Mouse (Mus musculus) liver, adult (tissue): ENCODE results near the gene Il17re.

ENCODE experiments used
- GATA4 ChIP-seq: IDR thresholded peaks from 2 replicates; pipeline ENCODE4 v1.6.1; 2014; ENCODE audit warnings: mild to moderate bottlenecking, low read length; ENCODE audit not compliant: insufficient replicate concordance

The Il17re gene

DNA sequence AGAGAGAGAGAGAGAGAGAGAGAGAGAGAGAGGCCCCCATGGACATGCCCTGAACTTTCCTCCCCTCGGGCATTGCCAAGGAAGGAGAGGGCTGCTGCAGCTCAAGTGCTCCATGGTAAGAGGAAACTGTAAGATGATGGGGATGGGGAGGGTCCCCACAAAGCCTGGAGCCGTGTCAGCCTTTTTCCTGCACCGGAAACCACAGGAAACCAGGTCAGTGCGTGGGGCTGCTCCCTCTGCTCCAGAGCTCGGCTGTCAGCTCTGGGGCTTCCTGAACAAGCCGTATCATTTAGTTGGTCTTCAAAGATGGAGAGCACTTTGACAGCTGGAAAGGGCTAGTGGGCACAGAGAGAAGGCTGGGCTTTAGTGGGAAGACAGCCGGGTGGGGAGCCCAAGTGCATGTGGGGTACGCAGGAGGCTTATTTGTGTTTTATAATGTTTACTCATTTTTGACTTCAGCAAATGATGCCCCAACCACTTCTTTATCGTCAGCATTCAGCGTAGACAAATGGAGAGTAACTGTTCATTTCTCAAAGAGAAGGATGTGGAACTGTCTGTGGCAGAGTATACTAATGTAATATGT lies at the start of gene Il17re:
Gene Il17re (plus strand): TSS at position 533 of the 583 bp plus-strand sequence.
- no peak for TF ChIP-seq GATA4

DNA sequence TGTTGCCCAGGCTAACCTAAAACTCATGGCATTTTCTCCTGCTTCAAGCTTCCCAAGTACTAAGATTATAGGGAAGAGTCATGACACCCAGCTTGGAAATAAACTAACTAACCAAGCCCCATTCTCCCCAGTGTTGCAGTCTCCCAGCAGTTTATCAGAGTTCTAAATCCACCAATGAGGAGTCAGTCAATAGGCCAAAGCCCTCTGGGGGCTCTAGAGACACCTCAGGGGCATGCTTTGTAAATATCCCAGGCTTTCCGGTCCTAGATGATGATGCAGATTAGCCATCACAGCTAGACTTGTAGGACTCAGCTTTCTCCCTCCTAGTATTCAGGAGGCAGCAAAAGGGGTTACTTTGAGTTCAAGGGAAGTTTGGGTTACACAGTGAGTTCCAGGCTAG lies 48.3 kb upstream of the Il17re start:
- TF ChIP-seq GATA4 = no peak

DNA sequence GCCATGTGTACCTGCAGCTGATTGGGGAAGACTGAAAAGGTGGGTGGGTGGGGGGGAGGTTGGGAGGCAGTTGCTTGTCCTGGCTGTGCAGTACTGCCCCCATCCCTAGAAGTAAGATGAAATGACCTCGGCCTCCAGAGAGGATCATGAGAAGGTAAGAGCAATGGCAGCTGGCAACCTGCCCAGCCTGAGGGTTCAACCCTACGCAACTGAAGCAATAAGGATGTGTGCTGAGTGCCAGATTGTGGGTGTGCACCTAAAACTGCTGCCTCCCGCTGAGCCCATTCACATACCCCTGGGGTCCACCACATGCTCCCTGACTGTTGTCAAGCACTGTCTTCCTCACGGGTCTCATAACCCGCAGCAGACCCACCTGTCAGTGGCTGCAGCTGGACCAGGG lies 41.9 kb upstream of the Il17re start:
- TF ChIP-seq GATA4 = no peak

DNA sequence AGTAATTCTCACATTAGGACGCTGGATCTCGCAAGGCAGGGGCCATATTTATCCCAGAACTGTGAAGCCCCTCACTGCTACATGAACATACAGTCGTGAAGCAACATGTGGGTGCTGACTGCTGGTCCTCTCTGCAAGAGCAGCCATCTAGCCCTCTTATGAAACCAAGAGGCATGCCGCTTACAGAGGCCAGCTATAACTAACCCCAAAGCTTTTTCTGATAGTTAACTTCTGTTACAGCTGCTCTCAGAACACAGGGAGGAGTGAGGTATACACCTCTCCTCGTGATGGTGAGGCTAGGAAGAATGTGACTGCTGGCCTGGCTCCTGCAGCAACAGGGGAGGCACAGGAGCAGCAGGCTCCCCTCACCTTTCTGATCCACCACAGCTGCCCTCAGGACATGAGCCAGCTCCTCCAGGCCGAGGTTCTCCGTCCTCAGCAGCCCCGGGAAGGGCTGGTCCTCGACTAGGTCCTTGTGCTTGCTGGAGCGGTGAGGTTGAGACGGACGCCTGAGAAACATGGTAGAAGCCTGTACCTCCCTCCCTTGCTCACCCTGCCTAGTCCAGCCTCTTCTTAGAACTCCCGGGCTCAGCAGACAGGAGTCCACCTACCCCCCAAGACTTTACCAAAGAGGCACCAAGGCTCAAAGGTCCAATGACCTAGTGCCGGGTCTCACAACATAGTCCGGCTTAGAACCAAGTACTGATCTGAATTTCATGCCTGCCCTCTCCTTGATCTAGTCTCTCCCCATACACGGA lies 39.7 kb upstream of the Il17re start:
- no peak for TF ChIP-seq GATA4

DNA sequence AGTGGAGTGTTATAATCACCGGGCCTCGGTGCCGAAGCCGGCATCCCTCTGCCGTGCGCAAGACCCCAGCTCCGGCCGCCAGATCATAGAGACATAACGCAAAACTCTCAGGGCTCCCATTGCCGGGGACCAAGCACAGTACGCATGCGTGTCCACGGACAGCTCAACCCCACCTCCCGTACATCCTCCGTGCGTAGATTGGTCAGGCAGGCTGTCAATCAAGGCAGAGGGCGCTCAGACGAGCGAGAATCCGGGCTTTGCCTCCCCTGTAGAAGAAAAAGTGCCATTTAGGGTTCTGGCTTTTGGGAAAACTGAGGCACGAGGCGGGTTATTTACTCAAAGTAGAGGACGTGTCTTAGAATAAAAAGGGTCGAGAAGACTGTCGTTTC lies 39.1 kb upstream of the Il17re start, which contains the start of gene Rpusd3:
Gene Rpusd3 (minus strand): TSS at position 142 of the 389 bp plus-strand sequence.
- no peak for TF ChIP-seq GATA4

DNA sequence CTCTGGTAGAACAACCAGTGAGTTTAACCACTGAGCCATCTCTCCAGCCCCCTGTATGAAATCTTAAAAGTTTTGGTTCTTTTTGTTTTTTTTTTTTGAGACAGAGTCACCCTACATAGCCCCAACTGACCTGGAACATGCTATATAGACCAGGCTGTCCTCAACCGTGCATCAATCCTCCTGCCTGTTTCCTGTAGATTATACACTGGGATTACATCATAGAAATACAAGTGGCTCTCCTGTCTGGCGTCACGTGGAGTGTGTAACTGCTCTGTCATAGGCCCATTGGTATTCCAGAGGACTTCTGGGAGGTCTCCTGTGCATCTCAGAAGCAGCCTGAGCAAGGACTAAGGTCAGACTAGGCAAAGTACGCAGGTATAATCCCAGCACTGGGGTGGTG lies 35.3 kb upstream of the Il17re start:
- no peak for TF ChIP-seq GATA4

DNA sequence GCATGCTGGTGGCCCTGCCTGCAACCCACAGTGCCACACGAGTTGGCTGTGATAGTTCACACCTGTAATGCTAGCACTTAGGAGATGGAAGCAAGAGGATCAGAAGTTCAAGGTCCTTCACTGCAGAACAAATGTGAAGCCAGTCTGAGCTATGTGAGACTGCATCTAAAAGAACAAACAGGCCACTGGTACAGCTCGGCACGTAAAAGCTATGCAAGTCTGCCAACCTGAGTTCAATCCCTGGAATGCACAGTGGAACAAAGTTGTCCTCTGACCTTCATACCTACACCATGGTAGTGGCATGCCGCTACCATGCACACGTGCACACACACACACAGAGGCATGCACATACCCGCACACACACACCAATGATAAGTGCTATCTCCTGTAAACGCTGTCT lies 34.1 kb upstream of the Il17re start:
- no peak for TF ChIP-seq GATA4

DNA sequence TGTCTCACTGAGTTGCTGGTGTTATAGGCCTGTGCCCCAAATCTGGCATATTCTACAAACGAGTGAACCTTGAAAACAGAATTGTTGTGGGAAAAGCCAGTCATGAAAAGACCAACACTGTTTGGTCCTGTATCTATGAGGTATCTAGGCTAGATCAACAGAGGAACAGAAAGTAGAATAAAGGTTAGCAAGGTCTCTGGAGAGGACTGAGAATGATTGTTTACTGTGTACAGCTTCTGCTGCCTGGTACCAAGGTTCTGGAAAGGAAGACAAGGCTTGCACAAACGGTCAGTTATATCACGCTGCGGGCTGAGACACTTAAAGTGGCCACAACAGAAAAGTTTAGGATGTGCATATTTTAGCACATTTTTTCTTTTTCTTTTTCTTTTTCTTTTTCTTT lies 31.6 kb upstream of the Il17re start:
- no peak for TF ChIP-seq GATA4

DNA sequence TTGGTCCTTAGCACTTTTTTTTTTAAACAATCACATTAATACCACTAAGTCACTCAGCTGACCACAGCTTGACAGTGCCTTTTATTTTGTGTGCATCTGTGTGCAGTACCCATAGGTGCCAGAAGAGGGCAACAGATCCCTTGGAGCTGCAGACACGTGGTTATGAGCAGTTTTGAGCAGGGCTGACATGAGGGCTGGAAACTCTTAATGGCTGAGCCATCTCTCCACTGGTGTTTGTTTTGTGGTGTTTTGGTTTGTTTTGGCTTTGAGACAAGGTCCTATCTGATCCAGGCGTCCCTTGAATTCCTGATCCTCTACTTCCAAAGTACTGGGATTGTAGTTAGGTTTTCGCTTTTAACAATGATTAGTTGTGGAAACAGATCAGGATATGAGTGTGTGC lies 30.9 kb upstream of the Il17re start:
- TF ChIP-seq GATA4 = peak; percentile 53; the same call in 1 of the 2 replicates

DNA sequence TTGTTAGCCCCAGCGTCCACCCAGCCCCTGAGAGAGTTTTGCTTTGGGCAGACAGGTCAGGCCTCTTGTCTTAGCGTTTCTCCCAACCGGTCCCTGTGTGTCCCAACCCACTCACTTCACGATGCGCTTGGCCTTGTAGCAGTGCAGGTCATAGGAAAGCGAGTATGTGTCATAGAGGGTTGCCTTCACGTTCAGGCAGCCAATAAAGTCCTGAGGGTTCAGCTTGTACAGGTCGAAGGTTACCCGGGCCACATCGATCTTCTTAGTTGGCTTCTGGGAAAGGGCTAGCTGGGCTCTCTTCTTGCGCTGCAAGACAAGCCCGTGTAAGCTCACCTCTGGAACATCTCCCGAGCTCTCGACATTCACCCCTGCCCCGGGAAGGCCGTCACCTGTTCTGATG lies 30.3 kb upstream of the Il17re start:
- no peak for TF ChIP-seq GATA4

DNA sequence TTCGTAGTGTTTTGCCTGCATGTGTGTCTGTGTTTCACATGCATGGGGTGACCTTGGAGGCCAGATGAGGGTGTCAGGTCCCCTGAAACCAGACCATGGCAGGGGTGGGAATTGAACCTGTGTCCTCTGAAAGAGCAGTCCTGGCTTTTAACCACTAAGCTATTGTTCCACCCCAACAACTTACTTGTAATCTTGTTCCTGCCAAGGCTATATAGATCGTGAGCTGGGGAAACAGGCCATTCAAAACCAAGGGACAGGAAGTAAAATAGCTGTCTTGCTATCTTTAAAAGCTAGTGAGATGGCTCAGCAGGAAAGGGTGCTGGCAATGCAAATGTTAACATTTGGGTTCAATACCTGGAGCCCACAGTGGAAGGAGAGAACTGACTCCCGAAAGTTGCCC lies 28.3 kb upstream of the Il17re start:
- no peak for TF ChIP-seq GATA4

DNA sequence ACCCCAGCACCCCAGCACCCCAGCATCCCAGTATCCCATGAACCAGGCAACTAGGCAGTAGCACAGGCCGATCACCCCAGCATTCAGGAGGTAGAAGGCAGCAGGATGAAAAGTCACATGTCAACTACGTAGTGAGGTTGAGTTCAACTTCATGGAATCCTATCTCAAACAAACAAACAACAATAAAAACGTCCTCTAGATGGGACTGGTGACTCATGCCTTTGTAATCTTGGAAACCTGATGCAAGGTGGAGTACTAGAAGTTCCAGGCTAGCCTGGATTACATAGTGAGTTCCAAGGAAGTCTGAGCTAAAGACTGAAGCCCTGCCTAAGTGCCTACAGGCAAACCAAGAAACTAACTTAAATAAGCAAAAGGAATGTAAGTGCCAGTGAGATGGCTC lies 27.4 kb upstream of the Il17re start:
- no peak for TF ChIP-seq GATA4

DNA sequence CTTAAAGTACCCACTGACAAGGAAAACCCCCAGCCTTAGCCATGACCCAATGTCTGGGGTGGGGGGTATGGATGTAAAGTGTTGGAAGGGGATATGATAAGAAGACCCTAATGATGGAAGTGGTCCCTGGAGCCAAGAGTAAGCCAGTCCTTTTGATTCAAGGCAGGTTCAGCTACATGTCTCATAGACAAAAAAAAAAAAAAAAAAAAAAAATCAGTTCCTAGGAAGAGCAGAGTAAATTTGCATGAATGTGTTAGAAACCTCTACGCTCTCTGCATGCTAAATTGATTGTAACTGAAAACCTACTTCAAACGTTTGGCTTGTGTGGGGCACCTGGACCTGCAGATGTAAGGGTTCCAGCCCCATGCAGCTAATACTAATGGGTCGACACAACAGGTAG lies 26.5 kb upstream of the Il17re start:
- TF ChIP-seq GATA4 = no peak

DNA sequence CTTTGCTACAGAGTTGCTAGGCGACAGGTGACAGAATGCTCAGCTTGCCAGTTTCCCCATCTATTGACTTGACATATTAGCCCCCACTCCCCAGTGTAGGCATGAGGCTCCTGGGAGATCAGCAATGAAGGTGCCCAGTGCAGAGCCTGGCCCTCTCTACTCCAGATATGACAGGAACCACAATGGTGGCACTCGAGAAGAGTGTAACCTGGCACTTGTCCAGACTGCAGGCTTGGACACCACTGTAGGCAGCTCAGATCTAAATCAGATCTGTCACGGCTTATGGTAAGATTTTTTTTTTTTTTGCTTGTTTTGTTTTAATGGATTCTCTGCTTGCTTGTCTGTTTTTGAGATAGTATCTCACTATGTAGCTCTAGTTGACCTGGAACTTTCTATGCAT lies 24.6 kb upstream of the Il17re start:
- no peak for TF ChIP-seq GATA4

DNA sequence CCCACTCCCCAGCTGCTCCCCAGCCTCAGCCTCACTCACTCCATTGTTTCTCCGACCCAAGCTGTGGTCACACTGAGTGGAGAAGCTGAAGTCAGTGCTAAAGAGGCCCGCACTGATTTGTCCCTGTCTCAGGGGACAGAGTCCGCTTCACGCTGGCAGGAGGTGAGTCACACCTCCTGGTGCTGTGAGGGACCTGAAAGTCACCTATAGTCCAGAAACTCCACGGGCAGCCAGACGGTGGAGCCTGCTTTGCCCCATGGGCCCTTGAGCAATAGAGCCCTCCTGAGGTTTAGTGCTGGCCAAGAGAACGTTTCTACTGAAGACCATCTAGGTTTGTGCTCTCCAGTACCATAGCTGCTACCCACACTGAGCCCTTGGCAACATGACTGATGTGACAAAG lies 23.6 kb upstream of the Il17re start:
- no peak for TF ChIP-seq GATA4

DNA sequence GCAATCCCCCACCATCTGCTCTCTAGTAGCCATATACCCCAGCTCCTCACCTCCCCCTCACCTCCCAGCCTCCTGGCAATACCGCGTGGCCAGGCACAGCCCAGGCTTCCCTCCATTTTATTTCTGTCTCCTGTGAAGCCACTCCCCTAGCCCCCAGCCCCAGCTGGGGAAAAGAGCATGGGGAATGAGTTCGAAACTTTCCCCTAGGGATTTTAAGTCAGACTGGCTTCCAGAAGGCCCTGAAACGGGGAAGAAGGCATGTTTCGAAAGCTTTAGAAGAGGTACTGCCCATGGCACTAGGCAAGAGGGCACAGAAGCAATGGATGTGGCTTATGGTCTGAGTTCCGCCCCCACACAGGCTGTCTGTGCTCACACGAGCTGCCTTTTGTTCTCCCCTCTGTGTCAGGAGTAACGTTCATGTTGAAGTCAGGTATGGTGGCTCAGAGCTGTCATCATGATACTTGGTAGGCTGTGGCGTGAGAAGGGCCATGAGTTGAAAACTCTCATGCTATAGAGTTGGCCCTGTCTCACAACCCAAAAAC lies 22.5 kb upstream of the Il17re start, which contains the start of gene Cidec:
Gene Cidec (minus strand): TSS at position 97 of the 542 bp plus-strand sequence.
- no peak for TF ChIP-seq GATA4
